Mouse (Mus musculus): ENCODE data around the gene Birc2. TPM values are rescaled to one million over a fixed set of nuclear protein-coding genes. Genes with fewer than 3 reads are reported as not detected.

Birc2 gene
- polyA plus RNA-seq, 1 experiment from 2014 or later, result 57.8 TPM

- Histone ChIP-seq H3K27ac (ENCODE audit: low read length) (no peak overlapping the region), H3K9me3 (ENCODE audit: control insufficient read depth, low read length) (no peaks in the 10 kb centered on the region), H3K9ac (replicated peaks; ENCODE audit: low read depth, low read length) (no peak overlapping the region), H3K4me2 (ENCODE audit: low read length) (peak overlapping the region; percentile 25; the same call in 1 of the 2 replicates), H3K4me3 (replicated peaks; ENCODE audit: low read length) (no peak overlapping the region), H3K4me1 (replicated peaks; ENCODE audit: control insufficient read depth, insufficient read depth, low read length) (peaks cover 30% of the 10 kb centered on the region), H3K27me3 (replicated peaks; ENCODE audit: control insufficient read depth, insufficient read depth, low read length) (no peaks in the 10 kb centered on the region), H3K36me3 (ENCODE audit: control insufficient read depth, insufficient read depth) (0 out of 2 replicates have a peak, but pooled peaks cover 6% of the 10 kb centered on the region)
- 0 out of 2 replicates have a peak, but pooled peaks have one; percentile 18 for ATAC-seq
- WGBS, result 79% methylated on average over 9 of the region's 9 CpGs
These were observed 7.0 kb downstream of the Birc2 start for GRCm38 (mm10) chr9:7829531-7830528.

GRCm38 (mm10) chr9:7828706-7829105 is 8.2 kb downstream of the Birc2 start:
- peaks cover 24% of the 10 kb centered on the region for H3K4me1 ChIP-seq (replicated peaks; ENCODE audit: control insufficient read depth, insufficient read depth, low read length)
- H3K27me3 ChIP-seq (replicated peaks; ENCODE audit: control insufficient read depth, insufficient read depth, low read length), result no peaks in the 10 kb centered on the region
- no peak for ATAC-seq
- WGBS, result 90% methylated on average over 4 of the region's 4 CpGs
- H3K9ac ChIP-seq (replicated peaks; ENCODE audit: low read depth, low read length), result no peak overlapping the region
- no peak overlapping the region for H3K27ac ChIP-seq (ENCODE audit: low read length)
- H3K4me3 ChIP-seq (replicated peaks; ENCODE audit: low read length), result no peak overlapping the region
- H3K36me3 ChIP-seq (ENCODE audit: control insufficient read depth, insufficient read depth), result 0 out of 2 replicates have a peak, but pooled peaks cover 4% of the 10 kb centered on the region
- no peaks in the 10 kb centered on the region for H3K9me3 ChIP-seq (ENCODE audit: control insufficient read depth, low read length)
- H3K4me2 ChIP-seq (ENCODE audit: low read length), result no peak overlapping the region

GRCm38 (mm10) chr9:7824916-7825315 is 11.9 kb downstream of the Birc2 start:
- Histone ChIP-seq H3K9me3 (ENCODE audit: control insufficient read depth, low read length) (no peaks in the 10 kb centered on the region), H3K9ac (replicated peaks; ENCODE audit: low read depth, low read length) (no peak overlapping the region), H3K4me3 (replicated peaks; ENCODE audit: low read length) (no peak overlapping the region), H3K4me1 (replicated peaks; ENCODE audit: control insufficient read depth, insufficient read depth, low read length) (peaks cover 2% of the 10 kb centered on the region; the same call in 1 of the 2 replicates), H3K27ac (ENCODE audit: low read length) (no peak overlapping the region), H3K4me2 (ENCODE audit: low read length) (no peak overlapping the region), H3K36me3 (ENCODE audit: control insufficient read depth, insufficient read depth) (peaks cover 8% of the 10 kb centered on the region), H3K27me3 (replicated peaks; ENCODE audit: control insufficient read depth, insufficient read depth, low read length) (no peaks in the 10 kb centered on the region)
- ATAC-seq, result no peak
- 96% methylated on average over 5 of the region's 5 CpGs for WGBS

- ATAC-seq, result no peak
- Histone ChIP-seq H3K9ac (replicated peaks; ENCODE audit: low read depth, low read length) (no peak overlapping the region), H3K4me1 (replicated peaks; ENCODE audit: control insufficient read depth, insufficient read depth, low read length) (no peaks in the 10 kb centered on the region; the same call in 1 of the 2 replicates), H3K36me3 (ENCODE audit: control insufficient read depth, insufficient read depth) (peaks cover 22% of the 10 kb centered on the region), H3K27ac (ENCODE audit: low read length) (no peak overlapping the region), H3K4me2 (ENCODE audit: low read length) (no peak overlapping the region), H3K27me3 (replicated peaks; ENCODE audit: control insufficient read depth, insufficient read depth, low read length) (no peaks in the 10 kb centered on the region), H3K9me3 (ENCODE audit: control insufficient read depth, low read length) (no peaks in the 10 kb centered on the region), H3K4me3 (replicated peaks; ENCODE audit: low read length) (no peak overlapping the region)
- WGBS, result 90% methylated on average over 3 of the region's 3 CpGs
These were observed 14.1 kb downstream of the Birc2 start for GRCm38 (mm10) chr9:7822758-7823157.

GRCm38 (mm10) chr9:7805101-7805506 is 31.8 kb downstream of the Birc2 start:
- no peak for ATAC-seq
- 75% methylated on average over 3 of the region's 5 CpGs for WGBS
- Histone ChIP-seq H3K36me3 (ENCODE audit: control insufficient read depth, insufficient read depth) (no peaks in the 10 kb centered on the region), H3K4me2 (ENCODE audit: low read length) (no peak overlapping the region), H3K27me3 (replicated peaks; ENCODE audit: control insufficient read depth, insufficient read depth, low read length) (no peaks in the 10 kb centered on the region), H3K27ac (ENCODE audit: low read length) (no peak overlapping the region), H3K4me3 (replicated peaks; ENCODE audit: low read length) (no peak overlapping the region), H3K4me1 (replicated peaks; ENCODE audit: control insufficient read depth, insufficient read depth, low read length) (no peaks in the 10 kb centered on the region), H3K9me3 (ENCODE audit: control insufficient read depth, low read length) (0 out of 2 replicates have a peak, but pooled peaks cover 2% of the 10 kb centered on the region), H3K9ac (replicated peaks; ENCODE audit: low read depth, low read length) (no peak overlapping the region)

- 92% methylated on average over 3 of the region's 3 CpGs for WGBS
- no peak overlapping the region for H3K4me2 ChIP-seq (ENCODE audit: low read length)
- no peak for ATAC-seq
- no peaks in the 10 kb centered on the region for H3K4me1 ChIP-seq (replicated peaks; ENCODE audit: control insufficient read depth, insufficient read depth, low read length)
- no peaks in the 10 kb centered on the region for H3K27me3 ChIP-seq (replicated peaks; ENCODE audit: control insufficient read depth, insufficient read depth, low read length)
- H3K27ac ChIP-seq (ENCODE audit: low read length), result no peak overlapping the region
- H3K36me3 ChIP-seq (ENCODE audit: control insufficient read depth, insufficient read depth), result peaks cover 3% of the 10 kb centered on the region; the same call in 1 of the 2 replicates
- H3K9ac ChIP-seq (replicated peaks; ENCODE audit: low read depth, low read length), result no peak overlapping the region
- H3K9me3 ChIP-seq (ENCODE audit: control insufficient read depth, low read length), result no peaks in the 10 kb centered on the region
- no peak overlapping the region for H3K4me3 ChIP-seq (replicated peaks; ENCODE audit: low read length)
These were observed 38.3 kb downstream of the Birc2 start for GRCm38 (mm10) chr9:7798555-7798954.

GRCm38 (mm10) chr9:7797542-7797941 is 39.3 kb downstream of the Birc2 start:
- no peaks in the 10 kb centered on the region for H3K4me1 ChIP-seq (replicated peaks; ENCODE audit: control insufficient read depth, insufficient read depth, low read length)
- no peak overlapping the region for H3K9ac ChIP-seq (replicated peaks; ENCODE audit: low read depth, low read length)
- no peak overlapping the region for H3K27ac ChIP-seq (ENCODE audit: low read length)
- no peaks in the 10 kb centered on the region for H3K9me3 ChIP-seq (ENCODE audit: control insufficient read depth, low read length)
- WGBS, result 92% methylated on average over 2 of the region's 2 CpGs
- ATAC-seq, result no peak
- no peak overlapping the region for H3K4me2 ChIP-seq (ENCODE audit: low read length)
- H3K36me3 ChIP-seq (ENCODE audit: control insufficient read depth, insufficient read depth), result peaks cover 3% of the 10 kb centered on the region; the same call in 1 of the 2 replicates
- H3K27me3 ChIP-seq (replicated peaks; ENCODE audit: control insufficient read depth, insufficient read depth, low read length), result no peaks in the 10 kb centered on the region
- no peak overlapping the region for H3K4me3 ChIP-seq (replicated peaks; ENCODE audit: low read length)

- no peaks in the 10 kb centered on the region for H3K4me1 ChIP-seq (replicated peaks; ENCODE audit: control insufficient read depth, insufficient read depth, low read length)
- H3K27ac ChIP-seq (ENCODE audit: low read length), result peak overlapping the region; percentile 77
- no peak overlapping the region for H3K9ac ChIP-seq (replicated peaks; ENCODE audit: low read depth, low read length)
- H3K27me3 ChIP-seq (replicated peaks; ENCODE audit: control insufficient read depth, insufficient read depth, low read length), result no peaks in the 10 kb centered on the region
- no peak overlapping the region for H3K4me2 ChIP-seq (ENCODE audit: low read length)
- no peak overlapping the region for H3K4me3 ChIP-seq (replicated peaks; ENCODE audit: low read length)
- ATAC-seq, result peak; percentile 90
- H3K9me3 ChIP-seq (ENCODE audit: control insufficient read depth, low read length), result no peaks in the 10 kb centered on the region
- 43% methylated on average over 6 of the region's 6 CpGs for WGBS
- peaks cover 6% of the 10 kb centered on the region; the same call in 1 of the 2 replicates for H3K36me3 ChIP-seq (ENCODE audit: control insufficient read depth, insufficient read depth)
These were observed 40.6 kb downstream of the Birc2 start for GRCm38 (mm10) chr9:7796129-7796864.

GRCm38 (mm10) chr9:7795581-7795980 is 41.3 kb downstream of the Birc2 start:
- H3K4me2 ChIP-seq (ENCODE audit: low read length), result no peak overlapping the region
- H3K27me3 ChIP-seq (replicated peaks; ENCODE audit: control insufficient read depth, insufficient read depth, low read length), result no peaks in the 10 kb centered on the region
- no peak overlapping the region for H3K9ac ChIP-seq (replicated peaks; ENCODE audit: low read depth, low read length)
- no peak overlapping the region for H3K4me3 ChIP-seq (replicated peaks; ENCODE audit: low read length)
- no peaks in the 10 kb centered on the region for H3K9me3 ChIP-seq (ENCODE audit: control insufficient read depth, low read length)
- H3K4me1 ChIP-seq (replicated peaks; ENCODE audit: control insufficient read depth, insufficient read depth, low read length), result no peaks in the 10 kb centered on the region
- peaks cover 6% of the 10 kb centered on the region; the same call in 1 of the 2 replicates for H3K36me3 ChIP-seq (ENCODE audit: control insufficient read depth, insufficient read depth)
- ATAC-seq, result peak; percentile 25; the same call in 1 of the 2 replicates
- no peak overlapping the region for H3K27ac ChIP-seq (ENCODE audit: low read length)
